Mouse (Mus musculus) erythroblast, embryonic 14.5 days (primary cell): ENCODE measurements around the gene Ccdc73. TPM values are rescaled to one million over a fixed set of nuclear protein-coding genes. Genes with fewer than 3 reads are reported as not detected.

ENCODE experiments used
- H3K27me3 ChIP-seq: 2 replicates; pipeline ENCODE4 v1.6.1; 2012; ENCODE audit warnings: inconsistent platforms; ENCODE audit not compliant: control insufficient read depth
- H3K36me3 ChIP-seq: 2 replicates; pipeline ENCODE4 v1.6.1; 2012; ENCODE audit warnings: mild to moderate bottlenecking, inconsistent platforms; ENCODE audit not compliant: control insufficient read depth
- H3K4me1 ChIP-seq: 2 replicates; pipeline ENCODE4 v1.6.1; 2012; ENCODE audit warnings: inconsistent platforms; ENCODE audit not compliant: control insufficient read depth
- H3K4me3 ChIP-seq: replicated peaks from 2 replicates; pipeline ENCODE3; 2012; ENCODE audit warnings: moderate library complexity, mild to moderate bottlenecking, inconsistent platforms
- H3K9me3 ChIP-seq: 2 replicates; pipeline ENCODE4 v1.6.1; 2012; ENCODE audit warnings: low read length, inconsistent platforms, mixed read lengths; ENCODE audit not compliant: control insufficient read depth
- GATA1 ChIP-seq: IDR thresholded peaks from 2 replicates; pipeline ENCODE4 v1.6.1; 2012; ENCODE audit warnings: low read length, inconsistent platforms, mixed read lengths
- TAL1 ChIP-seq: IDR thresholded peaks from 3 replicates; pipeline ENCODE4 v1.6.1; 2012; ENCODE audit warnings: low read length, inconsistent platforms, mixed read lengths
- polyA plus RNA-seq: library from polyadenylated mRNA; stranded (reverse); fragments of >175 nt; gene quantifications from 2 replicates; pipeline ENCODE4 v1.2.3, GENCODE M21; 2012

Ccdc73 gene
- polyA plus RNA-seq, 1 experiment: not detected

DNA sequence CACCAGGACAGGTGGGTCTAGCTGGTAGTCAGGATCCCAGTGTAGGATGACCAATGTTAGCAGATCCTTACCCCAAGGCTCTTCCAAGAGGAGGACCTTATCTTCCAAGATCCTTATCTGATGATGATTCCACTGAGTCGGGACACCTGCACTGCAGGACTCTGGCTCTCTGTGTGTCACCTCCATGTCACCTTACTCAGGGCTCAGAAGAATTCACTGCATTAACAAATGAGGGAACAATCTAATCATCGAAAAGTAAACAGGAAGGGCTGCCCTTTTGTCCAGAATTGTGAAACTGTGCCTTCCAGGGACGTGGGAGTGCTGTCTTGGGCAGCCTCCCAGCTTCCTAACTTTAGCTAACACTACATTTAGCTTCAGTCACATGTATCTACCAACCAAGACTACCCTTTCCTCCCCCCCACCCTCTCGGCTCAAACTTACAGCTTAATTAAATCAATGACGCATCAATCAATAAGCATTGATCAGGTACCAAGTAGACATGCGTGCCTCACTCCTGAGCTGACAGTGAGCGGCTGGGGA, 191.0 kb downstream of the Ccdc73 start:
- Histone ChIP-seq H3K9me3 (no peaks in the 10 kb centered on the region), H3K4me1 (no peaks in the 10 kb centered on the region), H3K27me3 (no peaks in the 10 kb centered on the region), H3K36me3 (no peaks in the 10 kb centered on the region), H3K4me3 (no peak overlapping the region)
- no peak for TF ChIP-seq TAL1
- no peak for TF ChIP-seq GATA1

DNA sequence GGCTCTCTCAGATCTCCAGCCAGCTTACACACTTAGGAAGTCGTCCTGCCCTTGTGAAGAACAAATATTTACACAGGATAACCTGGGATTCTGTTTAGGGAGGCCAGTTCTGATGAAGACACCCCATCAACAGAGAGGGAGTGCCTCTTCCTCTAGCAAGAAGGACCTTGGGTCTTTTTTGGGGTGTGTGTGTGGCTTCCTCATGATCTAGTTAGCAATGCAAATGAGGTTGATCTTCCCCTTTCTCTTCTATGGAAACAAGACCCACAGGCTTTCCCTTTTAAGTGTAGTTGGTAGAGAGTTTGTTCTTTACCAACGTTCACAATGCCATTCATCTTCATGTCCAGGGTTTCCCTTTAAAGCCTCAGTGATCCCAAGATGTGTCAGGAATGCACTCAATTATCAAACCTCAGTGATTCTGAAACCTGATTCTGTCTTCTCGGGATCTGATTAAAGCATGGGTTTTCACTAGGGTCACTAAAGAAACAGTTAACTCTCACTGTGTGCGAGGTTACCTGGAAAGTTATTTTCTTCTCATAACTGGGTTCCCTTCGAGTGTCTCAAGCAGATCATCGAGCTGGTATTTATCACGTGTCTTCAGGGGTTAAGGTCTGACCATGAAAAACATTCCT, 195.3 kb downstream of the Ccdc73 start:
- no peaks in the 10 kb centered on the region for H3K36me3 ChIP-seq
- no peaks in the 10 kb centered on the region for H3K9me3 ChIP-seq
- no peak for TF ChIP-seq TAL1
- no peaks in the 10 kb centered on the region for H3K27me3 ChIP-seq
- no peak overlapping the region for H3K4me3 ChIP-seq
- no peaks in the 10 kb centered on the region for H3K4me1 ChIP-seq

Other genes with a start within 250 kb of the Ccdc73 start
- gene Tcp11l1, start 155.6 kb upstream of the Ccdc73 start, polyA plus RNA-seq: 0.07 TPM in 1 of 2 replicates, not detected in the other
- not detected in 2 replicates for gene Pin1rt1, start 151.4 kb upstream of the Ccdc73 start, polyA plus RNA-seq
- 0.10 TPM in 1 of 2 replicates, not detected in the other for gene Depdc7, start 124.9 kb upstream of the Ccdc73 start, polyA plus RNA-seq
- gene Qser1, start 51.0 kb upstream of the Ccdc73 start, polyA plus RNA-seq: 0.02 TPM in 2 replicates
- not detected in 2 replicates for gene Prrg4, start 17.9 kb upstream of the Ccdc73 start, polyA plus RNA-seq
- gene Eif3m, start 149.3 kb downstream of the Ccdc73 start, polyA plus RNA-seq: 0.95 and 1.2 TPM in 2 replicates
- gene Gm11060, start 224.2 kb downstream of the Ccdc73 start, polyA plus RNA-seq: not detected in 2 replicates